Comparison of ENCODE assay signal across 15 mouse cellular contexts in genomic region chr15:67345179-67346148, GRCm38 (mm10).
DNase-seq lines count a peak whose midpoint lies in the region; ATAC-seq and TF ChIP-seq lines count a peak whose summit lies in the region.
"Had no signal": no experiment of that assay in that cellular context is flagged by ENCODE, and none has a peak within 500 bp of the region (broad histone marks: within the 10 kb centered on the region; RNA-seq: fewer than 3 reads in every experiment).

No protein-coding gene starts in this region.

- no peak for TF ChIP-seq POLR2A in lung, adult 2 months (IDR thresholded peaks at IDR 0.05; ENCODE audit: borderline replicate concordance, extremely low read depth, low read depth, low read length)

- H3K4me3 ChIP-seq in lung, adult 2 months (replicated peaks; ENCODE audit: extremely low read depth, low read depth, low read length), result no peak overlapping the region
- H3K4me3 ChIP-seq: embryonic facial prominence, embryonic 15.5 days; heart, embryonic 12.5 days; hindbrain, embryonic 13.5 days had no signal

- DNase-seq in adrenal gland, adult 2 months, result peak; percentile 4
- no peak for DNase-seq in adrenal gland, postnatal 10 days
- DNase-seq in lung, adult 18-20 months, result peak; percentile 7 to 15
- DNase-seq in lung, adult 2 months, result no peak
- DNase-seq in c-Kit-positive CD71-negative TER-119-negative erythroid progenitor cells, embryonic 14.5 days (ENCODE audit: low read depth), result peak; percentile 16
- no peak for DNase-seq in cerebellum, postnatal 4 days (ENCODE audit: low spot score in 2 of 2)
- DNase-seq: adrenal gland, postnatal 25 days; cerebellum, adult 11 months; kidney, adult 2 months had no signal

- no peaks in the 10 kb centered on the region for H3K4me1 ChIP-seq in lung, adult 2 months (ENCODE audit: control insufficient read depth, insufficient read depth, low read length)
- H3K4me1 ChIP-seq: embryonic facial prominence, embryonic 15.5 days; heart, embryonic 12.5 days; hindbrain, embryonic 13.5 days had no signal

- 72% methylated on average over 7 of the region's 7 CpGs for WGBS in lung, adult 2 months

- no peak for TF ChIP-seq CTCF in lung, adult 2 months (IDR thresholded peaks at IDR 0.05; ENCODE audit: insufficient read depth, low read length)

- ATAC-seq in monocyte, adult 5-6 weeks (replicated peaks; ENCODE audit: insufficient number of reproducible peaks, low FRiP score, low TSS enrichment, poor library complexity, severe bottlenecking), result peak; percentile 99
- no peak for ATAC-seq in erythroblast, adult 5-6 weeks (replicated peaks; ENCODE audit: low FRiP score, poor library complexity, severe bottlenecking)
- ATAC-seq: forebrain, embryonic 14.5 days had no signal

Comparison
In these comparisons a context has a peak if more than half of its experiments do, and no peak if none do; other contexts are left out.
1. DNase-seq: peak in adrenal gland, adult 2 months (single experiment), lung, adult 18-20 months (2 of 2) and c-Kit-positive CD71-negative TER-119-negative erythroid progenitor cells, embryonic 14.5 days (single experiment); none in adrenal gland, postnatal 10 days (single experiment), lung, adult 2 months (single experiment) and cerebellum, postnatal 4 days (0 of 2).